Mouse (Mus musculus) ovary, postnatal 36 days (tissue): ENCODE data around the gene Morc3.
"Not testable (repeated sequence)": the region's sequence is repeated elsewhere in the genome, so short reads cannot be mapped to it uniquely, and the experiment has no call there.

ENCODE experiments used
- DNase-seq: peaks from one replicate; pipeline ENCODE4 v3.0.0; 2022; ENCODE audit warnings: low spot score, mixed read lengths

Morc3 gene

GRCm38 (mm10) chr16:93819325-93819696 lies 12.6 kb upstream of the Morc3 start:
- no peak for DNase-seq

- no peak for DNase-seq
Observed at GRCm38 (mm10) chr16:93820040-93820439, 11.9 kb upstream of the Morc3 start.

GRCm38 (mm10) chr16:93821706-93822105 lies 10.2 kb upstream of the Morc3 start:
- no peak for DNase-seq

GRCm38 (mm10) chr16:93822433-93823225 lies 9.3 kb upstream of the Morc3 start:
- DNase-seq: not testable (repeated sequence)

- no peak for DNase-seq
Observed at GRCm38 (mm10) chr16:93824799-93825198, 7.1 kb upstream of the Morc3 start.

GRCm38 (mm10) chr16:93825463-93825862 lies 6.5 kb upstream of the Morc3 start:
- no peak for DNase-seq

GRCm38 (mm10) chr16:93826054-93826453 lies 5.9 kb upstream of the Morc3 start:
- no peak for DNase-seq

- not testable (repeated sequence) for DNase-seq
Observed at GRCm38 (mm10) chr16:93826478-93826877, 5.4 kb upstream of the Morc3 start.

- DNase-seq: no peak
Observed at GRCm38 (mm10) chr16:93826909-93827308, 5.0 kb upstream of the Morc3 start.

- no peak for DNase-seq
Observed at GRCm38 (mm10) chr16:93829526-93829925, 2.4 kb upstream of the Morc3 start.

- DNase-seq: no peak
Observed at GRCm38 (mm10) chr16:93830071-93830470, 1.9 kb upstream of the Morc3 start.

- no peak for DNase-seq
Observed at GRCm38 (mm10) chr16:93830916-93831315, 1.0 kb upstream of the Morc3 start.

- DNase-seq: no peak
Observed at GRCm38 (mm10) chr16:93832451-93833276, 743 bp downstream of the Morc3 start.

- DNase-seq: no peak
Observed at GRCm38 (mm10) chr16:93833551-93833950, 1.6 kb downstream of the Morc3 start.

GRCm38 (mm10) chr16:93834076-93834475 lies 2.2 kb downstream of the Morc3 start:
- DNase-seq: no peak

GRCm38 (mm10) chr16:93839049-93839448 lies 7.1 kb downstream of the Morc3 start:
- DNase-seq: no peak

- no peak for DNase-seq
Observed at GRCm38 (mm10) chr16:93850527-93850926, 18.6 kb downstream of the Morc3 start.

- no peak for DNase-seq
Observed at GRCm38 (mm10) chr16:93859967-93860366, 28.0 kb downstream of the Morc3 start.

GRCm38 (mm10) chr16:93860686-93861085 lies 28.8 kb downstream of the Morc3 start:
- DNase-seq: no peak

GRCm38 (mm10) chr16:93874841-93875240 lies 42.9 kb downstream of the Morc3 start:
- no peak for DNase-seq

GRCm38 (mm10) chr16:93877612-93878380 lies 45.9 kb downstream of the Morc3 start:
- DNase-seq: no peak

- peak; percentile 98 for DNase-seq
Observed at GRCm38 (mm10) chr16:93883423-93884085, 51.6 kb downstream of the Morc3 start, which contains the start of gene Chaf1b. TSS of gene Chaf1b (plus strand) at chr16:93883901.
